Mouse (Mus musculus) CH12.LX (cell line): ENCODE measurements at regions not wholly inside any gene's neighbourhood (a gene's known extent, or its start where the extent isn't known, plus 50 kb on each side); places are given as distances from the start of the nearest gene placed in this dataset.

Experiments
- CHD1 ChIP-seq: IDR thresholded peaks from 2 replicates; pipeline ENCODE4 v1.6.1; 2012; ENCODE audit warnings: low read depth, low read length, improper control_type of control experiment, inconsistent platforms
- CHD2 ChIP-seq: IDR thresholded peaks from 2 replicates; pipeline ENCODE4 v1.6.1; 2011; ENCODE audit warnings: low read length, improper control_type of control experiment
- CTCF ChIP-seq, 2 experiments: IDR thresholded peaks in 1 of 2; conservative IDR thresholded peaks in 1 of 2; 2 replicates each; pipeline ENCODE4 v1.5.1; 2011 to 2012; ENCODE audit warnings: low read depth in 2 of 2, low read length in 2 of 2, improper control_type of control experiment in 1 of 2, inconsistent platforms in 1 of 2, mild to moderate bottlenecking in 1 of 2, moderate library complexity in 1 of 2
- E2F4 ChIP-seq: IDR thresholded peaks from 2 replicates; pipeline ENCODE4 v1.6.1; 2011; ENCODE audit warnings: low read depth, low read length, improper control_type of control experiment; ENCODE audit not compliant: insufficient replicate concordance
- HCFC1 ChIP-seq: IDR thresholded peaks from 2 replicates; pipeline ENCODE4 v1.6.1; 2012; ENCODE audit warnings: low read depth, mild to moderate bottlenecking, inconsistent platforms, low read length, improper control_type of control experiment
- MAFK ChIP-seq: IDR thresholded peaks from 2 replicates; pipeline ENCODE4 v1.6.1; 2011; ENCODE audit warnings: low read length, improper control_type of control experiment; ENCODE audit not compliant: insufficient replicate concordance
- MYC ChIP-seq: IDR thresholded peaks from 2 replicates; pipeline ENCODE4 v1.6.1; 2011; ENCODE audit warnings: low read depth, mild to moderate bottlenecking, improper control_type of control experiment, low read length
- NRF1 ChIP-seq: IDR thresholded peaks from 2 replicates; pipeline ENCODE4 v1.6.1; 2014; ENCODE audit warnings: low read depth, mild to moderate bottlenecking, inconsistent platforms, low read length, improper control_type of control experiment, moderate library complexity
- POLR2A ChIP-seq: IDR thresholded peaks from 2 replicates; pipeline ENCODE4 v1.6.1; 2011; ENCODE audit warnings: low read depth, mild to moderate bottlenecking, improper control_type of control experiment, low read length
- ZMIZ1 ChIP-seq: IDR thresholded peaks from 2 replicates; pipeline ENCODE4 v1.6.1; 2012; ENCODE audit warnings: low read depth, mild to moderate bottlenecking, inconsistent platforms, low read length, improper control_type of control experiment
- ZNF384 ChIP-seq: IDR thresholded peaks from 2 replicates; pipeline ENCODE4 v1.6.1; 2012; ENCODE audit warnings: low read depth, low read length, improper control_type of control experiment, inconsistent platforms

- TF ChIP-seq MAFK: no peak
- TF ChIP-seq MYC: no peak
- TF ChIP-seq HCFC1: no peak
- TF ChIP-seq ZNF384: no peak
- no peak for TF ChIP-seq CTCF (conservative IDR thresholded peaks at IDR 0.05 in 1 of 2, IDR thresholded peaks at IDR 0.05 in 1 of 2; ENCODE audit: low read depth in 2 of 2, low read length in 2 of 2)
- no peak for TF ChIP-seq CHD1
- no peak for TF ChIP-seq NRF1
- TF ChIP-seq E2F4: no peak
- no peak for TF ChIP-seq ZMIZ1
- TF ChIP-seq CHD2: no peak
- no peak for TF ChIP-seq POLR2A
These were observed 268.8 kb upstream of the Kcnh7 start for GRCm38 (mm10) chr2:63452891-63453290.
